Comparison of ENCODE assay signal across 10 mouse cellular contexts in the genomic region with DNA sequence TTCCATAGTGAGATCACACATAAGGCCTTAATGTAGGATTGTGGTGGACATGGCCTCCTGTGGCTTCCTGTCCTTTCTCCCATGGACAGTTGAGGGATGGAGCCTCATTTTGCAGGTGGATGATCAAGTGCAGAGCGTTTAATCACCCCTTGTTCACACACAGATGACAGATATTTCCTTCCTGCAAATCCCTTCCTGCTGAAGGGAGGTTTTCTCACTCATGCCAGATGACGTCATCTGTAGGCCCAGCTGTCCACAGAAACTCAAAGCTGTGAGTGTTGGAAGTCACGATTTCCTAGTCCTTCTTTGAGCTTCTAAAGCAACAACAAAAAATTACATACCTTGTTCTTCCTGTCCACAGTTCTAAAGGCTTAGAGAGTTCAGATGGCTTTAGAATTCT.
DNase-seq lines count a peak whose midpoint lies in the region; TF ChIP-seq lines count a peak whose summit lies in the region.
"Had no signal": no experiment of that assay in that cellular context is flagged by ENCODE, and none has a peak within 500 bp of the region (broad histone marks: within the 10 kb centered on the region; RNA-seq: fewer than 3 reads in every experiment).

No protein-coding gene starts in this region.

- intact Hi-C loops in left cerebral cortex, postnatal 36 days (cut with DNase I) = loop anchor here (10.0 kb wide), 2 partner anchors 219 to 369 kb away; no protein-coding TSS in a partner anchor

- DNase-seq in layer of hippocampus, adult 11-12 months (ENCODE audit: low spot score) = peak; percentile 37
- no peak for DNase-seq in layer of hippocampus, postnatal 10 days (ENCODE audit: low spot score in 2 of 2)
- DNase-seq in brain, embryonic 14.5 days (ENCODE audit: low read depth) = peak; percentile 41
- DNase-seq in cerebellum, postnatal 10 days = peak; percentile 52 to 57
- peak; percentile 60 to 64 for DNase-seq in left cerebral cortex, postnatal 36 days (ENCODE audit: low spot score in 2 of 2)
- DNase-seq in B cell, adult 2 months = no peak
- no peak for DNase-seq in embryo, embryonic 9.5 days (ENCODE audit: extremely low spot score)
- DNase-seq: heart, postnatal 36 days; lung, adult 18-20 months; retina, postnatal 1 day had no signal

- TF ChIP-seq CTCF in brain, embryonic 14.5 days (IDR thresholded peaks at IDR 0.05; ENCODE audit: borderline replicate concordance, extremely low read depth, insufficient read depth, insufficient read length) = no peak

- no peak for TF ChIP-seq POLR2A in brain, embryonic 14.5 days (IDR thresholded peaks at IDR 0.05; ENCODE audit: borderline replicate concordance, extremely low read depth, insufficient read depth, insufficient read length, poor library complexity, severe bottlenecking)

Comparison
In these comparisons a context has a peak if more than half of its experiments do, and no peak if none do; other contexts are left out.
1. DNase-seq: peak in layer of hippocampus, adult 11-12 months (single experiment), brain, embryonic 14.5 days (single experiment), cerebellum, postnatal 10 days (2 of 2) and left cerebral cortex, postnatal 36 days (2 of 2); none in layer of hippocampus, postnatal 10 days (0 of 2), B cell, adult 2 months (0 of 2) and embryo, embryonic 9.5 days (single experiment).